Comparison of ENCODE assay signal across 7 mouse cellular contexts in genomic region chr19:24280601-24281228, GRCm38 (mm10). TPM values are rescaled to one million over a fixed set of nuclear protein-coding genes. Genes with fewer than 3 reads are reported as not detected.
A peak's percentile ranks its signal among the peaks of the same experiment; 100 is the strongest.
DNase-seq lines count a peak whose midpoint lies in the region; ATAC-seq and TF ChIP-seq lines count a peak whose summit lies in the region.

TSS of gene Fxn (minus strand) at chr19:24280605.

- DNase-seq in CD4-positive, CD25-positive, alpha-beta regulatory T cell, adult 2 months (ENCODE audit: low read depth, low spot score), result peak; percentile 75
- DNase-seq in G1E (ENCODE audit: low spot score), result peak; percentile 97
- DNase-seq in embryo, embryonic 10.5 days (ENCODE audit: low spot score), result peak; percentile 92
- DNase-seq in heart, adult 2 months, result no peak
- peak; percentile 36 to 39 for DNase-seq in left cerebral cortex, adult 8-10 months (ENCODE audit: low spot score in 2 of 2)
- peak; percentile 84 for DNase-seq in telencephalon, adult 2 months (ENCODE audit: low read depth, low spot score)

- peak; percentile 90 for ATAC-seq in G1E (ENCODE audit: extremely low read depth, insufficient number of reproducible peaks, low FRiP score, poor library complexity, severe bottlenecking)
- ATAC-seq in midbrain, embryonic 12.5 days (ENCODE audit: low FRiP score, low read depth), result peak; percentile 96

- H3K4me2 ChIP-seq in midbrain, embryonic 12.5 days (replicated peaks), result peak within 1 kb of the TSS; percentile 85

- H3K4me3 ChIP-seq in G1E (ENCODE audit: low read depth, low read length), result peak within 1 kb of the TSS; percentile 82
- peak within 1 kb of the TSS; percentile 81 for H3K4me3 ChIP-seq in heart, adult 2 months
- H3K4me3 ChIP-seq in midbrain, embryonic 12.5 days, result peak within 1 kb of the TSS; percentile 72

- no peak for TF ChIP-seq EP300 in heart, adult 2 months (IDR thresholded peaks at IDR 0.05; ENCODE audit: insufficient read depth, low read depth, low read length)

- no peak for TF ChIP-seq CTCF in G1E (IDR thresholded peaks at IDR 0.05; ENCODE audit: low read depth, low read length)
- no peak; the same call in none of the 2 replicates for TF ChIP-seq CTCF in heart, adult 2 months (IDR thresholded peaks at IDR 0.05)

- no peaks in the 10 kb centered on the region for H3K27me3 ChIP-seq in G1E (ENCODE audit: insufficient read depth, low read length)
- H3K27me3 ChIP-seq in heart, adult 2 months (ENCODE audit: control insufficient read depth, insufficient read depth, low read length), result no peaks in the 10 kb centered on the region
- H3K27me3 ChIP-seq in midbrain, embryonic 12.5 days, result peaks cover 4% of the 10 kb centered on the region; the same call in 1 of the 2 replicates

- peaks cover 32% of the 10 kb centered on the region for H3K36me3 ChIP-seq in G1E (replicated peaks)
- no peaks in the 10 kb centered on the region for H3K36me3 ChIP-seq in heart, adult 2 months (ENCODE audit: control insufficient read depth, insufficient read depth, low read length)
- H3K36me3 ChIP-seq in midbrain, embryonic 12.5 days, result no peaks in the 10 kb centered on the region

- H3K79me2 ChIP-seq in heart, adult 2 months (replicated peaks; ENCODE audit: control insufficient read depth, insufficient read depth, low read length), result no peaks in the 10 kb centered on the region

- peak within 1 kb of the TSS; percentile 86 for H3K27ac ChIP-seq in heart, adult 2 months
- peak within 1 kb of the TSS; percentile 85 for H3K27ac ChIP-seq in midbrain, embryonic 12.5 days (replicated peaks)

- H3K9ac ChIP-seq in heart, adult 2 months (ENCODE audit: low read depth, low read length), result peak within 1 kb of the TSS; percentile 87
- peak within 1 kb of the TSS; percentile 70 for H3K9ac ChIP-seq in midbrain, embryonic 12.5 days (replicated peaks)

- 7% methylated on average over 13 of the region's 22 CpGs for WGBS in heart, adult 2 months
- under 1% methylated on average over 13 of the region's 22 CpGs for WGBS in midbrain, embryonic 12.5 days

- TF ChIP-seq POLR2A in heart, adult 2 months (IDR thresholded peaks at IDR 0.05; ENCODE audit: insufficient read depth, low read depth, low read length), result no peak

- H3K4me1 ChIP-seq in G1E (ENCODE audit: insufficient read depth, low read depth, low read length), result peaks cover 55% of the 10 kb centered on the region
- peaks cover 2% of the 10 kb centered on the region for H3K4me1 ChIP-seq in heart, adult 2 months (ENCODE audit: control insufficient read depth, insufficient read depth, low read length)
- peaks cover 11% of the 10 kb centered on the region for H3K4me1 ChIP-seq in midbrain, embryonic 12.5 days

- intact Hi-C loops in heart, adult 2 months (cut with DNase I), result loop anchor here (5.0 to 10.0 kb wide), 4 partner anchors 197 to 593 kb away; partner anchors contain the start of genes Apba1, Fam122a, Pgm5 and Ptar1

- H3K9me3 ChIP-seq in G1E (replicated peaks), result 0 out of 2 replicates have a peak, but pooled peaks cover 2% of the 10 kb centered on the region
- no peaks in the 10 kb centered on the region for H3K9me3 ChIP-seq in midbrain, embryonic 12.5 days

RNA-seq across cellular contexts. Expression of gene Fxn, which starts in this region (rescaled TPM):
- 50.3 and 54.0 TPM in 2 replicates for total RNA-seq in G1E (2014; fragmentation: Nextera tagmentation)
- 23.8 and 24.3 TPM in 2 replicates for total RNA-seq in G1E (2017)
- 116 and 142 TPM in 2 replicates for polyA plus RNA-seq in G1E (2012)
- 10 to 100 TPM; 26.6 to 33.0 TPM for total RNA-seq in heart, adult 2 months (2021)
- 28.3 and 35.6 TPM in 2 replicates for polyA plus RNA-seq in heart, adult 2 months (2012; rRNA removed)
- total RNA-seq in left cerebral cortex, adult 8-10 months (2022), result 1 to 10 TPM; 6.2 to 9.0 (median 7.8) TPM
- polyA plus RNA-seq in midbrain, embryonic 12.5 days (2016; fragmentation: Nextera tagmentation; extraction: Ambion mirVana), result 42.5 and 49.4 TPM in 2 replicates

Comparison
In these comparisons a context has a peak if more than half of its experiments do, and no peak if none do; other contexts are left out.
1. DNase-seq: peak in CD4-positive, CD25-positive, alpha-beta regulatory T cell, adult 2 months (single experiment), G1E (single experiment), embryo, embryonic 10.5 days (single experiment), left cerebral cortex, adult 8-10 months (2 of 2) and telencephalon, adult 2 months (single experiment); none in heart, adult 2 months (0 of 2).
2. Peak in every context shown above with its lines, with median percentiles within 50 percentile points of each other: H3K4me3 ChIP-seq.